Mouse (Mus musculus): ENCODE results near the gene Spo11. TPM values are rescaled to one million over a fixed set of nuclear protein-coding genes. Genes with fewer than 3 reads are reported as not detected.

Gene Spo11
- not detected for total RNA-seq (2023)

GRCm38 (mm10) chr2:172977409-172978130 is at the start of gene Spo11:
TSS of gene Spo11 (plus strand) at chr2:172977700.

GRCm38 (mm10) chr2:172940003-172940798 is 37.3 kb upstream of the Spo11 start, which contains the start of gene Bmp7:
TSS of gene Bmp7 (minus strand) at chr2:172940321.

GRCm38 (mm10) chr2:172999630-173000284 is 22.3 kb downstream of the Spo11 start, which contains the start of gene Rae1:
TSS of gene Rae1 (plus strand) at chr2:173000117.

GRCm38 (mm10) chr2:173020430-173020829 is 42.9 kb downstream of the Spo11 start, which contains the start of gene Rbm38:
TSS of gene Rbm38 (plus strand) at chr2:173020498.

Other genes starting within 250 kb of the Spo11 start
- not detected for gene Bmp7, start 37.4 kb upstream of the Spo11 start, total RNA-seq (2023)
- 10 to 100 TPM; 40.4 to 45.7 TPM for gene Rae1, start 22.4 kb downstream of the Spo11 start, total RNA-seq (2023)
- gene Rbm38, start 42.8 kb downstream of the Spo11 start, total RNA-seq (2023): 10 to 100 TPM; 56.3 to 61.8 TPM
- not detected for gene Ctcfl, start 141.8 kb downstream of the Spo11 start, total RNA-seq (2023)
- gene Pck1, start 175.3 kb downstream of the Spo11 start, total RNA-seq (2023): not detected
- 10 to 100 TPM; 66.4 to 96.4 TPM for gene Zbp1, start 241.2 kb downstream of the Spo11 start, total RNA-seq (2023)

Measured in monocyte, adult 59 days (primary cell).